Mouse (Mus musculus) thymus, postnatal 0 days (tissue): ENCODE data around the gene Slfn9. TPM values are rescaled to one million over a fixed set of nuclear protein-coding genes. Genes with fewer than 3 reads are reported as not detected.
"Not testable (repeated sequence)": the region's sequence is repeated elsewhere in the genome, so short reads cannot be mapped to it uniquely, and the experiment has no call there.

Source experiments
- DNase-seq: peaks from one replicate; pipeline ENCODE4 v3.0.0-alpha.2; 2015; ENCODE audit warnings: low spot score
- polyA plus RNA-seq: library from polyadenylated mRNA; unstranded; fragments of >200 nt; fragmentation: Nextera tagmentation; extraction: Ambion mirVana; gene quantifications from 2 replicates; pipeline ENCODE4 v1.2.1, GENCODE M21; 2015

Slfn9 gene
- polyA plus RNA-seq, 1 experiment from 2014 or later, result 5.8 TPM

DNA sequence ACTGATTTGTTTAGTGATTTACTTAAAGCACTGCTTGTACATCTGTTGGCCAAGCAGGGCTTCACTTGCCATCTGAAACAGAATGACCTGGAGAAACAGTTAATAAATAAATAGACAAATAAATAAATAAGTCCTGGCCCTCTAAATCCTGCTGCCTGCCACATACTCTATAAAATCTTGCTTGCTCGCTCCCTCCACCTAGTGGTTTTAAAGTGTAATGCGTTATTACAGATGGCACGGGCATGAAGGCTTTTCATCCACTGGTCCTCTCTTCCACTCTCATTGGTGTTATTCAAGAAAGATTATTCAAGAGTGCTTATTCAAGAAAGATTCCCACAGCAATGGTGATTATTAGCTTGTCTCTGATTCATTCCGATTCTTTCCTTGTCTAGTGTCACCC is 32.0 kb downstream of the Slfn9 start:
- peak; percentile 54 for DNase-seq

DNA sequence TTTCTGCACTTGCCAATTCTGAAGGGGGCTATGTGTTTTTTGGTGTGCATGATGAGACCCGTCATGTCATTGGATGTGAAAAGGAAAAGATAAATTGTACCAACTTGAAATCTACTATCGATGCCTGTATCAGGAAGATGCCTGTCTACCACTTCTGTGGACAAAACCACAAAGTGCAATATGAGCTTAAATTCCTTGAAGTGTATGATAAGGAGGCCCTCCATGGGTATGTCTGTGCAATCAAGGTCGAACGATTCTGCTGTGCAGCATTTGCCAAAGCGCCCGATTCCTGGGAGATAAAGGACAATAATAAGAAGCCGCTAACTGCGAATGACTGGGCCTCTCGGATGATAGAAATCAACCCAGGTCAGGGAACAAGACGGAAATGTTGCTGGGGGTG is 34.7 kb downstream of the Slfn9 start:
- DNase-seq, result no peak

DNA sequence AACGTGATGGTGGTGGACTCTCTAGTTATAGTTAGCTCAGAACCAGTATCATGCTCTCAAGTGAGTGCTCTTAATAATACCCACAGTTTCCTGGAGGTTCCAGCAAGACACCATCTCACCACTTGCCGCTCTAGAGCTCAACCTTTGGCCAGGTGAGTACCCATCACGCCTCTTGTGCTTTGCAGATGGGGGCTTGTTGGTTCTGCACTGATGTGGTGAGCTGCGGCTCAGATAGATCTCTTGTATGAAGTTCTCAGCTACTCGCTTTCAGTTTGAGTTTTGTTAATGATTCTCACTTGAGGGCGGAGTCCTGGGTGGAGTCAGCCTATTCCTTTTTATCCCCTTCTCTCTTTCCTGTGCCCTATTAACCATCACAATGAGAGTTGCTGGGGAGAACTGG is 37.0 kb downstream of the Slfn9 start:
- DNase-seq, result peak; percentile 35

DNA sequence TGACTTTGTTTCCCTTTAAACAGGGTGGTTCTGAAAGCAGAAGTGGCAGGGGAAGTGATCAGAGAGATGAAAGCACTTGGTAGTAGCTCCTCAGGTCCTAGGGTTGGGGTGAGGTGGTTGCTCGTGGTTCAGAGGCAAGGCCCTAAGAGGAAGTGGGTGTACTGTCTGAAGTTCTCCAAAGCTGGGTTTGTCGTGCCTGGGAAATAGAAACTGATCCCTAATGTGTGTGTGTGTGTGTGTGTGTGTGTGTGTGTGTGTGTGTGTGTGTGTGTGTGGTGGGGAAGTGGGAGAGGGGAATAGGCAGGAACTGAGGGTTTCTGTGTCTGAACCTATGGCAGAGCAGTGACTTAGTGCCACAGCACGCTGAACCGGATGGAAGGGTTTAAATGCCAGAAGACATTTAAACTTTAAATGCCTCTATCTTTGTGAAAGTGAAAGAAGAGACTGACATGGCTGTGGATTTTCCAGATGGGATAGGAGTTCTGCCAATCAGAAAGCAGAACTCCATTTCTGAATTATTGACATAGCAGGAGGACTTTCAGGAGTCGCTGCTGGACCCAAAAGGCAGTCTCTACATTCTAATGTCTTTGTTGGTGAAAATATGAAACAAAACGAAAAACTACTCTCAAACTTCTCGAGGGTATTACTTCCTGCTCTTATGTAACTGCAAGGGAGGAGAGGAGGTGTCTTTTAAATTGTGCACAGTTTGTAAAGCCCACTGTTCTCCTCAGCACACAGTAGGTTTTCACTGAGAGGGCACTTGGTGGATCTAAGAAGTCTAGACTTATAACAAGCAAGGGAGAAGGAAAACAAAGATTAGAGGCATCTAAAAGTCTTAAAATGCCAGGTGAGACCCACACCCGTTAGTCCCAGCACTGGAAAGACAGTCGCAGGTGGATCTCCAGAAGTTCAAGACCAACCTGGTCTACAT is 38.8 kb downstream of the Slfn9 start:
- DNase-seq, result peak; percentile 79

DNA sequence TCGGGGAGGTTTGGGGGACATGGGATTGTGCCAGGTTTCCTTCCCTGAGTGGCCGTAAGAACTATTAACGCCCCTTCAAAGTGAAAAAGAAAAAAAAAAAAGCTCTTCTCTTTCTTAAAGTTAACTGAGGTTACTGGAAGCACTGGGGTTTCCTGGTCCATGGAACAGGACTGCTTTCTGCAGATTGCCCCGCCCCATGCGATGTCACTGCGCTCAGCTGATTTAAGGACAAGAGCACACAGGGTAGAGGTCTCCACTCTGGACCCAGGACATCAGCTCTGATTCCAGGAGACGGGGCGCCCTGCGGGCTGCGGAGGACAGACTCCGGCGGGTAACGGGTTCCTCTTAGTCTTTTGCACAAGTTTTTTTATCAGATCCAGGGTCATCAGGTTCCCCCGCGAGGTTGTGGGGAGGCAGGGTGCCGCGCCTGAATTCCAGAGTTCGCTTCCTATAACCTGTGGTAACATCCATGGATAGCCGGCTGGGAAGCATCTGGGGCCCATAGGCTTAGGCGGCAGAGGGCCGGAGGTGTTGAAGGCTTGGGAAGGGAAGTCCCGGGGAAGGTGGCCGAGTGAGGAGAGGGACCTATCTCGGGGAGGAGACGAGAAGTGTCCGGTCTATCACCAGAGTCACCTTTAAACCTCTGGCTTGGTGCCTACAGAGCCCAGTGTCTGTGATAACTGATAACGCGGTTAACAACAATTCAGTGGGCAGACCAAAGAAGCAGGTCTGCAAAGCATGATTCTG is 39.6 kb downstream of the Slfn9 start:
- DNase-seq, result peak; percentile 42

DNA sequence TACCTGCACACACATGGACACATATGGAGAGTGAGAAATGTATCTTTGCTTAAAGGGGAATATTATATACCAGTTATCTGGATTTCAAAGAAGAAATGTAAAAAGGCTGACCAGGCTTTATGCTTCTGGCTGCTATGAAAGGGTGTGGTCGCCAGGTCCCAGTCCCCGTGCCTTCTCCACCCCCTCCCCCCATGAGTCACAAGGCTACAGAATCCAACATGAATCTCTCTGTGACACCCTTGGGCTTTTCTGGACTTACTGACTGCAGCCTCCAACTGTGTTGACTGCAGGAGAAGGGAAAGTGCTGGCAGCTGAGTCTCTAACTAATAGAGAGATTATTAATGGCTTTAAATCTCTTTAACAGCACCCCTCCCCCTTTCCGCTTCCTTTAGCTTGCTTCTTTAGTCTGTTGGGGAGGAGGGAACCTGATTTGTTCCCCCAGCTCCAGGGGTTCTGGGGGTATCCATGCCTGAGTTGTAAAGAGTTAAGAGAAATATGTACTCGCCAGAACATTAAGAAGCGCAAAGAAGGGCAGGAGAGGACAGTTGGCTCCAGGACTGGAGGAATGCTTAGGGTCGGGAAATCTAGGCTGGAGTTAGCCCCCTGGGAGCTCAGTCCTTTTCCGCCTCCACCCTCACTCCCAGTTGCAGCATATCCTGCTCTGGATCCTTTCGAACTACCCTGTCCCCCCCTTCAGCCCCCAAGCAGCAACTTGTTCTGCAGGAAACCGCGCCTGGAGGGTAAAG is 40.7 kb downstream of the Slfn9 start, which contains the start of gene Slfn5:
Slfn5 (plus strand) TSS at position 614 of the 746 bp plus-strand sequence.
- DNase-seq, result no peak

DNA sequence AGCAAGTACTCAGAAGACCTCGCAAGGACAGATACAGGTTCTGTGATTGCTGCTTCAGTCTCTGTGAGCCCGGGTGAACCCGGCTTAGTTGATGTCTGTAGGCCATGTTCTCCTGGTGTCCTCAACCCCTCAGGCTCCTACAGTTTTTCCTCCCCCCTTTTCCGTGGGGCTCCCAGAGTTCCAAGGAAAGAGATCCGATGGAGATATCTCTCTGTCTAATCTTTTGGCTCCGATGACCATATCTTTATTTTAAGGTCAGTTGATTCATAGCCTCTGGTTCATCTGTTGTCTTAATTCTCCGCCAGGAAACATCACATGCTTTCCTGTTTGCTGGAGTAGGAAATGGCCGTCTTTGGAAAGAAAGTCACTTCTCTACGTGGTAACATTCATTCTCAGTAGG is 42.6 kb downstream of the Slfn9 start:
- DNase-seq, result no peak

DNA sequence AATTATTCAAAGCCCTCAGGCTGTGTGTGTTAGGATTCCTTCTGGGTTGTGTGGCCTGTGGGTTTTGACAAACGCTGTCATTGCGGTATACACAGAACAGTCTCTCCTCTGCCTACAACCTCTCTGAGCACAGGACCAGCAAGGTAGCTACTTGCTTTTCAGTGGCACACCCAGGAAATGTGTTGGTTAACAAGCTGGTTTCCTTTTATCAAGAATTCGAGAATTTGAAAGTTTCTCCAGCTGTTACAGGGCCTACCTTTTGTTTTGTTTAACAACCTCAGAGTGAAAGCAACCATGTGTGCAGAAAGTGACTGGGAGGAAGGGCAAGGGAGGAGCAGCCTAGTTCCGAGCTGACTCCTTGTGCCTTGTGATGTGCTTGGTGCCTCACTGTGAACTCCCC is 44.2 kb downstream of the Slfn9 start:
- DNase-seq, result peak; percentile 78

DNA sequence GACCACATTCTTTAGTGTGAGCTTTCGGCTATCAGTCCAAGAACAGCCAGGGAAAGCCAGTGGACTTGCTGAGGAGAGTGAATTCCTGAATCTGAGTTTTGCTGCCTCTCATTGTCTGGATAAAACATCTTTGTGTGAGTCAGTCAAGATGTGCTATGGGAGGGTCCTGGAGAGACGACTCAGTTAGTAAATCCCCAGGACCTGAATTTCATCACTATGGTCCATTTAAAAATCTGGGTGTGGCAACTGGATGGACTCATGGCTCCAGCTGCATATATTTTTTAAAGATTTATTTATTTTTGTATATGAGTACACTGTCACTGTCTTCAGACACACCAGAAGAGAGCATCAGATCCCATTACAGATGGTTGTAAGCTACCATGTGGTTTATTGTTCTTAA is 46.0 kb downstream of the Slfn9 start:
- DNase-seq, result no peak

DNA sequence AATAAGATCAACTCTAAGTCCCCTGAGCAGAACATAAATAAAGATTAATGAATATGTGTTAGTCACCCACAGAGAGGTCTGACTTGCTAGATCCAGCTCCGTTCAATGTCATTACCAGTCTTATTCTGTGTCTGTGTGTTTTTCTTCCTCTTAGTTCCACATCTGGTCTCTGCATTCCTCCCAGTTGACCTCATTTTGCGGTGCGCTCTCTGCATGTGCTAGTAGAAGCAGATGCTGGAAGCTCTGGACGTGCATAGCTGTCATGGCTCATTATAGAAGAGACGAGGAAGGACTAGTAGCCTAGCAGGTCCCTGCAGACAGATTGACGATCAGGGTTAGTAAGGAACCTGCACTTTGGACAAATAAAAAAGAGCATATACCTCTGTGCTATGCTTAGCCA is 48.3 kb downstream of the Slfn9 start:
- DNase-seq, result peak; percentile 52

DNA sequence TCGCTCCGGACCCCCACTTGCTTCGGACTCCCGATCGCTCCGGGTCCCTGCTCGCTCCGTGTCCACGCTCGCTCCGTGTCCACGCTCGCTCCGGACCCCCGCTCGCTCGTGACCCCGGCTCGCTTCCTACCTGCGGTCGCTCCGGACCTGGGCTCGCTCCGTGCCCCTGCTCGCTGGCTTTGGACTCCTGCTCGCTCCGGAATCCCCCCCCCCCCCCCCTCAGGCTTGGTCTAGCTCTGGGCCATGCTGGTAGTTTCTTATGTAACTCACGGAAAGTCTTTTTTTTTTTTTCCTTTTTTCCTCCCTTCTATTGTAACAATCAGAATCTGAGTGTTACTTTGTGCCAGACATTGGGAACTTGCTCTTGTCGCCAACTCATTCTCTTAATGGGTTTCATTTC is 58.4 kb downstream of the Slfn9 start:
- no peak for DNase-seq

DNA sequence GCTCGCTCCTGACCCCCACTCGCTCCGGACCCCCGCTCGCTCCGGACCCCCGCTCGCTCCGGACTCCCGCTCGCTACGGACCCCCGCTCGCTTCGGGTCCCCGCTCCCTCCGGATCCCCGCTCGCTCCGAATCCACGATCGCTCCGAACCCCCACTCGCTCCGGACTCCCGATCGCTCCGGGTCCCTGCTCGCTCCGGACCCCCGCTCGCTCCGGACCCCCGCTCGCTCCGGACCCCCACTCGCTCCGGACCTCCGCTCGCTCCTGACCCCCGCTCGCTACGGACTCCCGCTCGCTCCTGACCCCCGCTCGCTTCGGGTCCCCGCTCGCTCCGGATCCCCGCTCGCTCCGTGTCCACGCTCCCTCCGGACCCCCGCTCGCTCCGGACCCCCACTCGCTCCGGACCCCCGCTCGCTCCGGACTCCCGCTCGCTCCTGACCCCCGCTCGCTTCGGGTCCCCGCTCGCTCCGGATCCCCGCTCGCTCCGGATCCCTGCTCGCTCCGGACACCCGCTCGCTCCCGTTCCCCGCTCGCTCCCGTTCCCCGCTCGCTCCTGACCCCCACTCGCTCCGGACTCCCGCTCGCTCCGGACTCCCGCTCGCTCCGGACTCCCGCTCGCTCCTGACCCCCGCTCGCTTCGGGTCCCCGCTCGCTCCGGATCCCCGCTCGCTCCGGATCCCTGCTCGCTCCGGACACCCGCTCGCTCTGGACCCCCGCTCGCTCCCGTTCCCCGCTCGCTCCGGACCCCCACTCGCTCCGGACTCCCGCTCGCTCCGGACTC is 59.8 kb downstream of the Slfn9 start:
- DNase-seq, result not testable (repeated sequence)

DNA sequence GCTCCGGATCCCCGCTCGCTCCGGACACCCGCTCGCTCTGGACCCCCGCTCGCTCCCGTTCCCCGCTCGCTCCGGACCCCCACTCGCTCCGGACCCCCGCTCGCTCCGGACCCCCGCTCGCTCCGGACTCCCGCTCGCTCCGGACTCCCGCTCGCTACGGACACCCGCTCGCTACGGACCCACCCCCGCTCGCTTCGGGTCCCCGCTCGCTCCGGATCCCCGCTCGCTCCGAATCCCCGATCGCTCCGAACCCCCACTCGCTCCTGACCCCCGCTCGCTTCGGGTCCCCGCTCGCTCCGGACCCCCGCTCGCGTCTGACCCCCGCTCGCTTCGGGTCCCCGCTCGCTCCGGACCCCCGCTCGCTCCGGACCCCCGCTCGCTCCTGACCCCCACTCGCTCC is 60.5 kb downstream of the Slfn9 start:
- DNase-seq, result not testable (repeated sequence)

DNA sequence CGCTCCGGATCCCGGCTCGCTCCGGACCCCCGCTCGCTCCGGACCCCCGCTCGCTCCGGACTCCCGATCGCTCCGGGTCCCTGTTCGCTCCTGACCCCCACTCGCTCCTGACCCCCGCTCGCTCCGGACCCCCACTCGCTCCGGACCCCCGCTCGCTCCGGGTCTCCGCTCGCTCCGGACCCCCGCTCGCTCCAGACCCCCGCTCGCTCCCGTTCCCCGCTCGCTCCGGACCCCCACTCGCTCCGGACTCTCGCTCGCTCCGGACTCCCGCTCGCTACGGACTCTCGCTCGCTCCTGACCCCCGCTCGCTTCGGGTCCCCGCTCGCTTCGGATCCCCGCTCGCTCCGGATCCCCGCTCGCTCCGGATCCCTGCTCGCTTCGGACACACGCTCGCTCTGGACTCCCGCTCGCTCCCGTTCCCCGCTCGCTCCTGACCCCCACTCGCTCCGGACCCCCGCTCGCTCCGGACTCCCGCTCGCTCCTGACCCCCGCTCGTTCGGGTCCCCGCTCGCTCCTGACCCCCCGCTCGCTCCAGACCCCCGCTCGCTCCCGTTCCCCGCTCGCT is 61.2 kb downstream of the Slfn9 start:
- not testable (repeated sequence) for DNase-seq

DNA sequence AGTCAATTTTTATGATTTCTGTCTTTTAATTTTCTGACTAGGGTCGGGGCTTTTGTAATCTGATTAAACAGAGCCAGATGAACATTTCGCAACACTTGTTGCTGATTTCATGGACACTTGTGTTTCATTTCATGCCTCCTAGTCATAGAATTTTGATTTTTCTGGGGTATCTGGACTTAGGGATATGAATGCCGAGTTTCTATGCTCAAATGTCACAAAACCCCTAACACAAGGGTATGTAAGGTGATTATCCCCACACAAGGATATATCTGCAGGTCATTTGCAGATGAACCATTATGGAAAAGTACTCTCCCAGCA is 62.0 kb downstream of the Slfn9 start:
- no peak for DNase-seq

DNA sequence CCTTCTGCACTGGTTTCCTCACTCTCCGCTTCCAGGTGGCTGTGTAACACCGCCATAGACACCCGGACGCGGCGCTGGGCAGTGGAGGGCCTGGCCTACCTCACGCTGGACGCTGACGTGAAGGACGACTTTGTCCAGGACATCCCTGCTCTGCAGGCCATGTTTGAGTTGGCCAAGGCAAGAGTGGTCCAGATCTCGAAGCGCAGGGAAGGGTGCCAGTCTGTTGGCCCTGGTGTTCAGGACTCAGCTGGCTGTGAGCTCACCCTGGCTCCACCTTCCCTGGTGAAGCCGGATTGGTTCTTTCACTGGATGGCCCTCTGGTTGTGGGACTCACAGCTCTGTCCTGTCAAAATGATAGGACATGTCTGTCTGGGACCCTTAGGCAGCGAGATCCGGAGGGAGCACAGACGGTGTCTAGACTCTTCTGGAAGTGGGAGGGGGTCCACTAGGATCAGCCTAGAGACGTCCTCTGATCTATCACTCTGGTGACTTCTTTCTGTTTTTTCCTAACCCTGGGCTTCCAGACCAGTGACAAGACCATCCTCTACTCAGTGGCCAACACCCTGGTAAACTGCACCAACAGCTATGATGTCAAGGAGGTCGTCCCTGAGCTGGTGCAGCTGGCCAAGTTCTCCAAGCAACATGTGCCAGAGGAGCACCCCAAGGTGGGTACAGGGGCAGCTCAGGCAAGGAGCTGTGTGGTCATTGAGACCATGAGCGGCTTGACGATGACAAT is 62.6 kb downstream of the Slfn9 start:
- DNase-seq, result no peak
